Mouse (Mus musculus) heart, embryonic 16.5 days (tissue): Measurements from ENCODE around the gene Sema4d. TPM values are rescaled to one million over a fixed set of nuclear protein-coding genes. Genes with fewer than 3 reads are reported as not detected.

Experiments
- ATAC-seq: fragments of 200-750 bp; cut with Nextera tagmentation; replicated peaks from 2 replicates; pipeline ENCODE4 v1.8.0; 2017; ENCODE audit warnings: moderate number of reproducible peaks; ENCODE audit not compliant: insufficient read depth, low FRiP score; ENCODE audit errors: extremely low read depth
- H3K27ac ChIP-seq: fragments of 300-500 bp; sonication (generic); 2 replicates; pipeline ENCODE4 v1.5.1; 2014; ENCODE audit warnings: mild to moderate bottlenecking, low read length, control low read depth, moderate library complexity
- H3K27me3 ChIP-seq: fragments of 300-500 bp; sonication (generic); 2 replicates; pipeline ENCODE4 v1.6.1; 2014; ENCODE audit warnings: low read length, mixed read lengths; ENCODE audit not compliant: control insufficient read depth, insufficient read depth
- H3K36me3 ChIP-seq: fragments of 300-500 bp; sonication (generic); 2 replicates; pipeline ENCODE4 v1.6.1; 2014; ENCODE audit not compliant: control insufficient read depth, insufficient read depth
- H3K4me1 ChIP-seq: fragments of 300-500 bp; sonication (generic); 2 replicates; pipeline ENCODE4 v1.6.1; 2014; ENCODE audit warnings: low read length, mixed read lengths; ENCODE audit not compliant: control insufficient read depth, insufficient read depth
- H3K4me2 ChIP-seq: fragments of 300-500 bp; sonication (generic); 2 replicates; pipeline ENCODE4 v1.6.1; 2014; ENCODE audit warnings: low read depth, mild to moderate bottlenecking, control low read depth, low read length
- H3K4me3 ChIP-seq: fragments of 300-500 bp; sonication (generic); 2 replicates; pipeline ENCODE4 v1.5.1; 2014; ENCODE audit warnings: mild to moderate bottlenecking, control low read depth, low read length
- H3K9ac ChIP-seq: fragments of 300-500 bp; sonication (generic); 2 replicates; pipeline ENCODE4 v1.6.1; 2014; ENCODE audit warnings: low read length, control low read depth
- H3K9me3 ChIP-seq: fragments of 300-500 bp; sonication (generic); replicated peaks from 2 replicates; pipeline ENCODE4 v1.6.1; 2016; ENCODE audit warnings: low read length; ENCODE audit not compliant: control insufficient read depth
- WGBS: fragments of 180-500 bp; shearing (Covaris S2); extraction: QIAGEN DNeasy Blood & Tissue Kit; methylation state at CpG from one replicate; pipeline ENCODE4 v1.1.7; 2014; 5-methylcytosine and 5-hydroxymethylcytosine counted together
- polyA plus RNA-seq: library from polyadenylated mRNA; unstranded; fragments of >200 nt; fragmentation: Nextera tagmentation; extraction: Ambion mirVana; gene quantifications from 2 replicates; pipeline ENCODE4 v1.2.1, GENCODE M21; 2015

Gene Sema4d
- polyA plus RNA-seq, 1 experiment from 2014 or later = 22.5 TPM

GRCm38 (mm10) chr13:51653961-51654360 is 139.6 kb downstream of the Sema4d start:
- peaks cover 43% of the 10 kb centered on the region for H3K36me3 ChIP-seq
- H3K9ac ChIP-seq = no peak overlapping the region
- H3K9me3 ChIP-seq = no peaks in the 10 kb centered on the region
- H3K27ac ChIP-seq = no peak overlapping the region; the same call in 1 of the 2 replicates
- no peak for ATAC-seq
- H3K4me1 ChIP-seq = peaks cover 9% of the 10 kb centered on the region
- no peak overlapping the region for H3K4me2 ChIP-seq
- 79% methylated on average over 9 of the region's 9 CpGs for WGBS
- no peak overlapping the region for H3K4me3 ChIP-seq
- H3K27me3 ChIP-seq = no peaks in the 10 kb centered on the region

GRCm38 (mm10) chr13:51653159-51653558 is 140.4 kb downstream of the Sema4d start:
- H3K27ac ChIP-seq = no peak overlapping the region
- peaks cover 37% of the 10 kb centered on the region for H3K36me3 ChIP-seq
- no peak overlapping the region for H3K4me2 ChIP-seq
- no peak for ATAC-seq
- no peaks in the 10 kb centered on the region for H3K9me3 ChIP-seq
- H3K4me3 ChIP-seq = no peak overlapping the region
- peaks cover 11% of the 10 kb centered on the region for H3K4me1 ChIP-seq
- 92% methylated on average over 6 of the region's 6 CpGs for WGBS
- no peaks in the 10 kb centered on the region for H3K27me3 ChIP-seq
- no peak overlapping the region for H3K9ac ChIP-seq

GRCm38 (mm10) chr13:51651408-51652064 is 142.0 kb downstream of the Sema4d start, which contains the start of gene Secisbp2:
Secisbp2 (plus strand) TSS chr13:51651697.
- Histone ChIP-seq H3K4me2 (peak within 1 kb of the TSS; percentile 81), H3K9me3 (no peaks in the 10 kb centered on the region), H3K27ac (peak within 1 kb of the TSS; percentile 61), H3K27me3 (no peaks in the 10 kb centered on the region), H3K4me3 (peak within 1 kb of the TSS; percentile 61), H3K9ac (peak within 1 kb of the TSS; percentile 77), H3K4me1 (peaks cover 27% of the 10 kb centered on the region), H3K36me3 (peaks cover 21% of the 10 kb centered on the region)
- ATAC-seq = peak; percentile 94
- WGBS = under 1% methylated on average over 69 of the region's 69 CpGs

- Histone ChIP-seq H3K9me3 (no peaks in the 10 kb centered on the region), H3K9ac (no peak overlapping the region), H3K4me2 (no peak overlapping the region), H3K27ac (no peak overlapping the region), H3K4me3 (no peak overlapping the region), H3K27me3 (no peaks in the 10 kb centered on the region), H3K4me1 (peaks cover 28% of the 10 kb centered on the region), H3K36me3 (peaks cover 10% of the 10 kb centered on the region; the same call in 1 of the 2 replicates)
- WGBS = 42% methylated on average over 1 of the region's 1 CpGs
- no peak for ATAC-seq
Observed at GRCm38 (mm10) chr13:51649740-51650139, 143.8 kb downstream of the Sema4d start.

- Histone ChIP-seq H3K9ac (no peak overlapping the region), H3K4me3 (no peak overlapping the region; the same call in 1 of the 2 replicates), H3K9me3 (no peaks in the 10 kb centered on the region), H3K4me1 (peaks cover 28% of the 10 kb centered on the region), H3K4me2 (peak overlapping the region; percentile 72), H3K27ac (no peak overlapping the region; the same call in 1 of the 2 replicates), H3K36me3 (peaks cover 6% of the 10 kb centered on the region; the same call in 1 of the 2 replicates), H3K27me3 (no peaks in the 10 kb centered on the region)
- WGBS = 79% methylated on average over 4 of the region's 4 CpGs
- no peak for ATAC-seq
Observed at GRCm38 (mm10) chr13:51648237-51648636, 145.3 kb downstream of the Sema4d start.

- H3K4me2 ChIP-seq = peak overlapping the region; percentile 72
- H3K27me3 ChIP-seq = no peaks in the 10 kb centered on the region
- peaks cover 28% of the 10 kb centered on the region for H3K4me1 ChIP-seq
- H3K4me3 ChIP-seq = peak overlapping the region; percentile 54
- no peak overlapping the region for H3K27ac ChIP-seq
- ATAC-seq = no peak
- no peaks in the 10 kb centered on the region for H3K9me3 ChIP-seq
- peaks cover 6% of the 10 kb centered on the region; the same call in 1 of the 2 replicates for H3K36me3 ChIP-seq
- H3K9ac ChIP-seq = peak overlapping the region; percentile 46
- 93% methylated on average over 3 of the region's 3 CpGs for WGBS
Observed at GRCm38 (mm10) chr13:51647770-51648169, 145.8 kb downstream of the Sema4d start.

GRCm38 (mm10) chr13:51646362-51647027 is 147.1 kb downstream of the Sema4d start:
- Histone ChIP-seq H3K9me3 (no peaks in the 10 kb centered on the region), H3K4me3 (peak overlapping the region; percentile 81), H3K27me3 (no peaks in the 10 kb centered on the region), H3K4me1 (peaks cover 24% of the 10 kb centered on the region), H3K4me2 (peak overlapping the region; percentile 73), H3K27ac (no peak overlapping the region), H3K36me3 (peaks cover 3% of the 10 kb centered on the region; the same call in 1 of the 2 replicates), H3K9ac (peak overlapping the region; percentile 84)
- 15% methylated on average over 3 of the region's 3 CpGs for WGBS
- no peak for ATAC-seq

- no peak for ATAC-seq
- Histone ChIP-seq H3K4me3 (peak overlapping the region; percentile 81), H3K9ac (peak overlapping the region; percentile 84), H3K36me3 (peaks cover 3% of the 10 kb centered on the region; the same call in 1 of the 2 replicates), H3K4me1 (peaks cover 21% of the 10 kb centered on the region), H3K27ac (peak overlapping the region; percentile 81), H3K9me3 (no peaks in the 10 kb centered on the region), H3K4me2 (peak overlapping the region; percentile 73), H3K27me3 (no peaks in the 10 kb centered on the region)
- WGBS = 1% methylated on average over 7 of the region's 7 CpGs
Observed at GRCm38 (mm10) chr13:51645872-51646271, 147.7 kb downstream of the Sema4d start.
